Mouse (Mus musculus) heart, embryonic 14.5 days (tissue): ENCODE data around the gene Mafg. TPM values are rescaled to one million over a fixed set of nuclear protein-coding genes. Genes with fewer than 3 reads are reported as not detected.

Experiments
- ATAC-seq: fragments of 200-750 bp; cut with Nextera tagmentation; 2 replicates; pipeline ENCODE4 v1.8.0; 2017; ENCODE audit warnings: low read depth, moderate TSS enrichment; ENCODE audit not compliant: insufficient number of reproducible peaks, insufficient read depth, low FRiP score
- H3K27ac ChIP-seq, 2 experiments: fragments of 200-500 bp in 1 of 2; fragments of 300-500 bp in 1 of 2; sonication (generic) in 1 of 2; replicated peaks in 1 of 2; 2 replicates each; pipeline ENCODE4 v1.5.1; 2012 to 2014; ENCODE audit warnings: low read depth in 2 of 2, low read length in 2 of 2, control low read depth in 1 of 2, mild to moderate bottlenecking in 1 of 2, mixed read lengths in 1 of 2; ENCODE audit not compliant: control insufficient read depth in 1 of 2, insufficient read depth in 1 of 2
- H3K27me3 ChIP-seq: fragments of 300-500 bp; sonication (generic); 2 replicates; pipeline ENCODE4 v1.6.1; 2014; ENCODE audit warnings: mild to moderate bottlenecking, low read length, control low read depth; ENCODE audit not compliant: control insufficient read depth, insufficient read depth
- H3K36me3 ChIP-seq: fragments of 300-500 bp; sonication (generic); 2 replicates; pipeline ENCODE4 v1.6.1; 2014; ENCODE audit warnings: mild to moderate bottlenecking, control low read depth, low read length, mixed read lengths; ENCODE audit not compliant: control insufficient read depth, insufficient read depth
- H3K4me1 ChIP-seq, 2 experiments: fragments of 200-500 bp in 1 of 2; fragments of 300-500 bp in 1 of 2; sonication (generic) in 1 of 2; 2 replicates each; pipeline ENCODE4 v1.6.1; 2012 to 2014; ENCODE audit warnings: low read length in 2 of 2, control low read depth in 1 of 2, mixed read lengths in 1 of 2; ENCODE audit not compliant: control insufficient read depth in 2 of 2, insufficient read depth in 2 of 2
- H3K4me2 ChIP-seq: fragments of 300-500 bp; sonication (generic); 2 replicates; pipeline ENCODE4 v1.6.1; 2014; ENCODE audit warnings: mild to moderate bottlenecking, low read length
- H3K4me3 ChIP-seq, 2 experiments: fragments of 200-500 bp in 1 of 2; fragments of 300-500 bp in 1 of 2; sonication (generic) in 1 of 2; 2 replicates each; pipeline ENCODE4 v1.5.1; 2012 to 2014; ENCODE audit warnings: low read length in 2 of 2, mild to moderate bottlenecking in 2 of 2, control low read depth in 1 of 2, low read depth in 1 of 2, moderate library complexity in 1 of 2; ENCODE audit not compliant: control insufficient read depth in 1 of 2, insufficient read depth in 1 of 2
- H3K9ac ChIP-seq: fragments of 300-500 bp; sonication (generic); 2 replicates; pipeline ENCODE4 v1.6.1; 2014; ENCODE audit warnings: mild to moderate bottlenecking, low read length
- H3K9me3 ChIP-seq: fragments of 300-500 bp; sonication (generic); 2 replicates; pipeline ENCODE4 v1.6.1; 2016; ENCODE audit warnings: low read length, control low read depth; ENCODE audit not compliant: control insufficient read depth
- WGBS: fragments of 180-500 bp; shearing (Covaris S2); extraction: QIAGEN DNeasy Blood & Tissue Kit; methylation state at CpG from one replicate; pipeline ENCODE4 v1.1.7; 2014; 5-methylcytosine and 5-hydroxymethylcytosine counted together
- polyA plus RNA-seq: library from polyadenylated mRNA; unstranded; fragments of >200 nt; fragmentation: Nextera tagmentation; extraction: Ambion mirVana; gene quantifications from 2 replicates; pipeline ENCODE4 v1.2.1, GENCODE M21; 2014

Mafg gene
- polyA plus RNA-seq, 1 experiment from 2014 or later = 18.1 TPM

DNA sequence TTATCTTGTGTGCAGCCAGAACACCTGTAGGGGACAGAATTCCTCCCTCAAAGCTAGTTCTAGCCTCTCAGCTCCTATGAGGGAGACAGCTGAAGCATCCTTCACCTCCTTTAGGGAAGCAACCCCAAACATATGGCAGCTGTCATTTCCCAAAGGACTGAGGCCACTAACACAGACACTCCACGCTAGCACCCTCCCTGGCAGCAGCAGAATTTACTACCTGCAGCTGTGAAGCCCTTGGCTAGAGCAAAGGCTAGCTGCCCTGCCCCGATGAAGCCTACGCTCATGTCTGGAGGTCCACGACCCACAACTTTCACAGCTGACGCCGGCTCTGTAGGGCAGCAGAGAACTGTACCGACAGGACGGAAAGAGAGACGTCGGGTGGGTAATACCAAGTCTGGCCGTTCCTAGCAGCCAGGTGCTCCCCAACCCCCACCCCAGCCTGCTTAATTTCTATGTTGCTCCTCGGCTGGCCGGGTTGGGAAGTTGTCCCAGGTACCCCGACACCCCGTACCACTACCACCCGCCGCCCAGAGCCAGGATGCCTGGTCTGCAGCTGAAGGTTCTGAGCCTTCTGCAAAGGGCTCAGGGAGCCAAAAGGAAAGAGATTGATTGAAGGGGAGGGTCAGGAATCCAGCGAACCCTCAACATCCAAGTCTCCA is 9.7 kb upstream of the Mafg start:
- Histone ChIP-seq H3K4me3 (peak overlapping the region; percentile 52), H3K36me3 (no peaks in the 10 kb centered on the region), H3K4me1 (peaks cover 13 to 17% of the 10 kb centered on the region in 2 experiments), H3K4me2 (peak overlapping the region; percentile 91), H3K9me3 (no peaks in the 10 kb centered on the region), H3K27ac (no peak overlapping the region; a peak in 1 of 4 replicates), H3K9ac (peak overlapping the region; percentile 78), H3K27me3 (no peaks in the 10 kb centered on the region)
- peak; percentile 33; the same call in 1 of the 2 replicates for ATAC-seq
- 2% methylated on average over 18 of the region's 18 CpGs for WGBS

- H3K4me3 ChIP-seq = no peak overlapping the region
- no peaks in the 10 kb centered on the region for H3K27me3 ChIP-seq
- no peaks in the 10 kb centered on the region for H3K36me3 ChIP-seq
- H3K9ac ChIP-seq = no peak overlapping the region
- no peak overlapping the region for H3K27ac ChIP-seq
- H3K4me2 ChIP-seq = no peak overlapping the region
- H3K4me1 ChIP-seq = peaks cover 6 to 9% of the 10 kb centered on the region in 2 experiments
- ATAC-seq = no peak
- no peaks in the 10 kb centered on the region for H3K9me3 ChIP-seq
- WGBS = 88% methylated on average over 8 of the region's 8 CpGs
Observed at GRCm38 (mm10) chr11:120641869-120642268, 8.5 kb upstream of the Mafg start.

GRCm38 (mm10) chr11:120641255-120641654 is 7.9 kb upstream of the Mafg start:
- no peak for ATAC-seq
- Histone ChIP-seq H3K27me3 (no peaks in the 10 kb centered on the region), H3K4me1 (peaks cover 5 to 9% of the 10 kb centered on the region in 2 experiments), H3K9ac (no peak overlapping the region), H3K27ac (no peak overlapping the region), H3K4me3 (no peak overlapping the region), H3K4me2 (no peak overlapping the region), H3K36me3 (no peaks in the 10 kb centered on the region), H3K9me3 (no peaks in the 10 kb centered on the region)
- WGBS = 62% methylated on average over 9 of the region's 9 CpGs

- H3K27ac ChIP-seq = no peak overlapping the region
- H3K9me3 ChIP-seq = no peaks in the 10 kb centered on the region
- no peak overlapping the region for H3K9ac ChIP-seq
- no peaks in the 10 kb centered on the region for H3K27me3 ChIP-seq
- no peak overlapping the region for H3K4me2 ChIP-seq
- H3K36me3 ChIP-seq = no peaks in the 10 kb centered on the region
- peaks cover 20 to 26% of the 10 kb centered on the region in 2 experiments for H3K4me1 ChIP-seq
- 82% methylated on average over 5 of the region's 5 CpGs for WGBS
- H3K4me3 ChIP-seq = no peak overlapping the region
- no peak for ATAC-seq
Observed at GRCm38 (mm10) chr11:120634810-120635209, 1.4 kb upstream of the Mafg start.

DNA sequence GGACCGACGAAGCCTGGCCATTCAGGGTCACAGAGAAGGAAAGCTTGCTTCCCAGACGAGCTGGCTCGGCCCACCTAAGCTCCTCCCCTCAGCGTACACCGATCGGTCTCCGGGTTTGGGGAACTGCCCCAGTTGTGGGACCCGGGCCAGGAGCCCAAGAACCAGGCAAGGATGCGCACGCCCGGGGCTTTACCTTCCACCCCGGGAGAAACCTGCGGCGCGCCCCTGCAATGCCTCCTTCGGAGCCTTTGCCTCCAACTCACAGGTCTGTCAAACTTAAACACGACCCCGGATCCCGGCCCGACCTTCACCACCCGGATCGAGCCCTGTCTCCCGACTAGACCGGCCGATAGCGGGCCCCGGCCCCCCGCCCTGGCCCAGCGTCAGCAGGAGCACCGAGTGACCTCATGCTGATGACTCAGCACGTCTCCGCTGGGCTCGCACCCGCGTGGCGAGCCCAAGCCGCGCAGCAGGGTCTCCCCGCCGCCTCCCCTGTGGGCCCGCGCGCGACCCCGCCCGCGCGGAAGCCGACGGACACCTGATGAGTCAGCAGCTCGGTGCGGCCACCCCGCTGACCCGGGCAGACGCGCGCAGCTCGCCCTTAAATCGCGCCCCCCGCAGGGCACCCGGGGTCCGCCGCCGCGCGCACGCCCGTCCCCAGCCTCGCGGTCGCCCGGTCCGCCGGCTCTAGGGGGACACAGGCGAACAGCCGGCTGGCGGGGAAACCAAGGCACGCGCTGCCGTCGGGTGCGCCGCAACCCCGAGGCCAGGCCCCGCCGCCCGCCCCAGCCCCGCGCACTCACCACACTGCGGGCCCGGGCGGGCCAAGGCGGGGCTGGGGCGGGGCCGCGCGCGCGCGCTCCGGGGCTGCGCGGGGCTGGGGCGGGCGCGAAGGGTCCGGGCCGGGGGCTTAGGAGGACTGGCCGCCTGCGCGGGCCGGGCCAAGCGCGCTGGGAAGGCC is 561 bp downstream of the Mafg start:
- Histone ChIP-seq H3K9ac (peak overlapping the region; percentile 94), H3K27me3 (no peaks in the 10 kb centered on the region), H3K4me1 (peaks cover 25 to 31% of the 10 kb centered on the region in 2 experiments), H3K36me3 (peaks cover 11% of the 10 kb centered on the region), H3K4me3 (peak overlapping the region; percentile 87 to 92), H3K9me3 (no peaks in the 10 kb centered on the region), H3K27ac (peak overlapping the region; percentile 75 to 86), H3K4me2 (peak overlapping the region; percentile 76)
- ATAC-seq = peak; percentile 71
- WGBS = under 1% methylated on average over 76 of the region's 116 CpGs

GRCm38 (mm10) chr11:120631726-120632448 is 1.5 kb downstream of the Mafg start:
- no peaks in the 10 kb centered on the region for H3K27me3 ChIP-seq
- peaks cover 25 to 31% of the 10 kb centered on the region in 2 experiments for H3K4me1 ChIP-seq

More at GRCm38 (mm10) chr11:120631726-120632448, 1.5 kb downstream of the Mafg start:
- H3K9me3 ChIP-seq = no peaks in the 10 kb centered on the region
- peaks cover 21% of the 10 kb centered on the region for H3K36me3 ChIP-seq
- H3K4me3 ChIP-seq = peak overlapping the region; percentile 87 to 92
- WGBS = 69% methylated on average over 4 of the region's 4 CpGs
- peak overlapping the region; percentile 17 to 86; a peak in 3 of 4 replicates for H3K27ac ChIP-seq
- ATAC-seq = no peak
- H3K9ac ChIP-seq = peak overlapping the region; percentile 94
- H3K4me2 ChIP-seq = peak overlapping the region; percentile 76
